Mouse (Mus musculus) heart, embryonic 11.5 days (tissue): ENCODE measurements around the gene Cab39. TPM values are rescaled to one million over a fixed set of nuclear protein-coding genes. Genes with fewer than 3 reads are reported as not detected.
A peak's percentile ranks its signal among the peaks of the same experiment; 100 is the strongest.

Experiments used
- ATAC-seq: fragments of 200-750 bp; cut with Nextera tagmentation; replicated peaks from 2 replicates; pipeline ENCODE4 v1.8.0; 2017; ENCODE audit warnings: moderate library complexity; ENCODE audit not compliant: insufficient number of reproducible peaks, low FRiP score, low TSS enrichment
- H3K27ac ChIP-seq: fragments of 300-500 bp; sonication (generic); 2 replicates; pipeline ENCODE4 v1.5.1; 2014; ENCODE audit warnings: mild to moderate bottlenecking, low read depth, low read length
- H3K27me3 ChIP-seq: fragments of 300-500 bp; sonication (generic); 2 replicates; pipeline ENCODE4 v1.6.1; 2014; ENCODE audit warnings: mild to moderate bottlenecking, low read length, mixed read lengths; ENCODE audit not compliant: control insufficient read depth, insufficient read depth
- H3K36me3 ChIP-seq: fragments of 300-500 bp; sonication (generic); 2 replicates; pipeline ENCODE4 v1.6.1; 2014; ENCODE audit warnings: mild to moderate bottlenecking, low read length, moderate library complexity, mixed read lengths; ENCODE audit not compliant: control insufficient read depth, insufficient read depth
- H3K4me1 ChIP-seq: fragments of 300-500 bp; sonication (generic); 2 replicates; pipeline ENCODE4 v1.6.1; 2014; ENCODE audit warnings: low read length; ENCODE audit not compliant: control insufficient read depth, insufficient read depth
- H3K4me2 ChIP-seq: fragments of 300-500 bp; sonication (generic); 2 replicates; pipeline ENCODE4 v1.6.1; 2014; ENCODE audit warnings: mild to moderate bottlenecking, moderate library complexity
- H3K4me3 ChIP-seq: fragments of 300-500 bp; sonication (generic); 2 replicates; pipeline ENCODE4 v1.5.1; 2014; ENCODE audit warnings: low read depth, low read length
- H3K9ac ChIP-seq: fragments of 300-500 bp; sonication (generic); 2 replicates; pipeline ENCODE4 v1.6.1; 2014; ENCODE audit warnings: mild to moderate bottlenecking, low read depth, low read length, moderate library complexity
- H3K9me3 ChIP-seq: fragments of 300-500 bp; sonication (generic); replicated peaks from 2 replicates; pipeline ENCODE4 v1.6.1; 2016; ENCODE audit warnings: low read length; ENCODE audit not compliant: control insufficient read depth
- WGBS: fragments of 180-500 bp; shearing (Covaris S2); extraction: QIAGEN DNeasy Blood & Tissue Kit; methylation state at CpG from one replicate; pipeline ENCODE4 v1.1.7; 2014; ENCODE audit not compliant: insufficient replicate concordance; 5-methylcytosine and 5-hydroxymethylcytosine counted together
- polyA plus RNA-seq: library from polyadenylated mRNA; unstranded; fragments of >200 nt; fragmentation: Nextera tagmentation; extraction: Ambion mirVana; gene quantifications from 2 replicates; pipeline ENCODE4 v1.2.1, GENCODE M21; 2014

The Cab39 gene
- polyA plus RNA-seq, 1 experiment from 2014 or later, result 32.8 TPM

DNA sequence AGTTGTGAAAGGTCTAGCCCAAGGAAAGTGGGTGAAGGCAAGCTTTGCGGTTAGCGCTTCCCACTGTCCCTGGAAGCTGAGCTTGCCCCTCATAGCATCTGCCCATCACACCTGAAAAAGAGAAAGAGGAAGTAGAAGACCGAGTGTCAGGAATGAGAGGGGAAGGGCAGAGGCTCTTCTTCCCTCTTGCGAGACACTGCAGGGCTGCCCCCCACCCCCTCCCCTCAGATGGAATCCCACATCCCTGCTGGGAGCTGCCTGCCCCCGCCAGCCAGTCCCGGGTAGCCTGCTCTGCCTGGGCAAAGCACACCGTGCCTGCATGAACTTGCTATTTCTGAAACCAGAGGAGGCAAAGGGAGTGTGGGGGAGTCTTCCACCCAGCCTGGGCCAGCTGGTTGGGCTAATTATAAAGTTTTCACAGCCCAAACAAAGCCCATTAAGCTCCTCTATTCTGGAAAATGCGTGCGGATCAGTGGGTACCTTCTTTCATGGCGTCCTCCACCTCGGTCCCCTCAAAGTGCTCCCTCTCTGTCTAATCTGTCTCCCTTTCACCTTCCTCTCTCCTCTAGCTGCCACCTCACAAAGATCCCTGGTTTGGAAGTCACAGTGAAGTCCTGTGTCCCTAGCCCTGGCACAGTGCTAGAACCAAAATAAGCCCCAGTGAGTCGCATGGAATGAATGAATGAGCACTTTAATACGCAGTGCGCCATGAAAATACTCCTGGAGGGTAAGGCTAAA is 34.8 kb upstream of the Cab39 start:
- Histone ChIP-seq H3K27me3 (no peaks in the 10 kb centered on the region), H3K36me3 (no peaks in the 10 kb centered on the region), H3K4me2 (peak overlapping the region; percentile 56), H3K27ac (no peak overlapping the region), H3K4me1 (peaks cover 6% of the 10 kb centered on the region; the same call in 1 of the 2 replicates), H3K4me3 (no peak overlapping the region), H3K9me3 (no peaks in the 10 kb centered on the region), H3K9ac (peak overlapping the region; percentile 46; the same call in 1 of the 2 replicates)
- no peak; the same call in 1 of the 2 replicates for ATAC-seq
- WGBS, result 21% methylated on average over 14 of the region's 14 CpGs

DNA sequence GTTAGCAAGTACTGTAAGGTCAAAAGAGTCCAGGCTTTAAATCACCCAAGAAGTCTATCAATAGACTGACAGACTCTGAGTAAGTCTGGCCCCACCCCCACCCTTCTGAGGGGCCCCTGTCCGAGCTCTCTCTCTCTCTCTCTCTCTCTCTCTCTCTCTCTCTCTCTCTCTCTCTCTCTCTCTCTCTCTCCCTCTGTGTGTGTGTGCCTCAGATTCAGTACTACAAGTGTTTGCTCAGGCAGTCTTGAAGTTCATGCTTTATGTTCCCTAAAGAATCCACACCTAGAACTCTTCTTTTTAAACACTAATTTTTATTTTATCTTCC is 34.3 kb upstream of the Cab39 start:
- peaks cover 6% of the 10 kb centered on the region; the same call in 1 of the 2 replicates for H3K4me1 ChIP-seq
- no peaks in the 10 kb centered on the region for H3K36me3 ChIP-seq
- peak overlapping the region; percentile 56 for H3K4me2 ChIP-seq
- H3K27ac ChIP-seq, result no peak overlapping the region
- H3K4me3 ChIP-seq, result no peak overlapping the region
- ATAC-seq, result no peak
- no peaks in the 10 kb centered on the region for H3K27me3 ChIP-seq
- H3K9ac ChIP-seq, result no peak overlapping the region
- no peaks in the 10 kb centered on the region for H3K9me3 ChIP-seq
- 0% methylated on average over 1 of the region's 1 CpGs for WGBS

DNA sequence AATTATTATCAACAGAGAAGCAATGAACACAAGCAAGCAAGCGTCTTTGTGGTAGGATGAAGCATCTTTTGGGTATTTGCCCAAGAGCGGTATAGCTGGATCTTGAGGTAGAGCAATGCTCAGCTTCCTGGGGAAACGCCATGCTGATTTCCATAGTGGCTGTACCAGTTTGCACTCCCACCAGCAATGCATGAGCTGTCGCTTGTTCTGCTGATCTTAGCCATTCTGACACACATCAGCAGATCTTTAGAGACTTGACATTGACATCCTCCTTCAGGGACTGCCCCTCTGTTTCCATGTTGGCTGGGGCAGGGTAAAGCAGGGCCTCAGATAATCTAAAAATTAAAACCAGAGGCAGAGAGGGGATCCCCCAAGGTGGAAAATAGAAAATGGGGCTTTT is 31.6 kb upstream of the Cab39 start:
- no peak for ATAC-seq
- Histone ChIP-seq H3K9ac (no peak overlapping the region), H3K4me3 (no peak overlapping the region), H3K36me3 (no peaks in the 10 kb centered on the region), H3K4me2 (no peak overlapping the region), H3K27ac (no peak overlapping the region), H3K9me3 (no peaks in the 10 kb centered on the region), H3K27me3 (no peaks in the 10 kb centered on the region), H3K4me1 (peaks cover 6% of the 10 kb centered on the region; the same call in 1 of the 2 replicates)
- 79% methylated on average over 4 of the region's 4 CpGs for WGBS

DNA sequence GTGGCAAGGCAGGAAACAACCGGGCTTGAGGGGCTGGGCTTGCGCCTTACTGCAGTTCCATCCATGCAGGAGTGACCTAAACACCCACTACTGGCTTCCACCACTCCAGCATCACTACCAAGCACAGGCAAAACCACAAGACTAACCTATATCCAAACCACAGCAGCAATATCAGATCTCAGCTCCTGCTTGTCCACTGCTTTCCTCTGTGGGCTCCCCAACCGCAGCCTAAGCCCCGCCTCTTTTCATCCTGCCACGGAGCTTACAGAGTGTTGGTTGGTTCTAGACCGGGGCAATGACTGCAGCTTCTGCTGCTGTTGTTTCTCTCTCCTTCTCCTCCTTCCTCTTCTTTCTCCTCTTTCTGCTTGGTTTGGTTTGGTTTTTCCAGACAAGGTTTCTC is 29.9 kb upstream of the Cab39 start:
- Histone ChIP-seq H3K36me3 (no peaks in the 10 kb centered on the region), H3K4me1 (peaks cover under 1% of the 10 kb centered on the region; the same call in 1 of the 2 replicates), H3K27ac (no peak overlapping the region), H3K9ac (no peak overlapping the region), H3K9me3 (no peaks in the 10 kb centered on the region), H3K4me3 (no peak overlapping the region), H3K4me2 (no peak overlapping the region), H3K27me3 (no peaks in the 10 kb centered on the region)
- ATAC-seq, result no peak
- WGBS, result 64% methylated on average over 6 of the region's 6 CpGs

DNA sequence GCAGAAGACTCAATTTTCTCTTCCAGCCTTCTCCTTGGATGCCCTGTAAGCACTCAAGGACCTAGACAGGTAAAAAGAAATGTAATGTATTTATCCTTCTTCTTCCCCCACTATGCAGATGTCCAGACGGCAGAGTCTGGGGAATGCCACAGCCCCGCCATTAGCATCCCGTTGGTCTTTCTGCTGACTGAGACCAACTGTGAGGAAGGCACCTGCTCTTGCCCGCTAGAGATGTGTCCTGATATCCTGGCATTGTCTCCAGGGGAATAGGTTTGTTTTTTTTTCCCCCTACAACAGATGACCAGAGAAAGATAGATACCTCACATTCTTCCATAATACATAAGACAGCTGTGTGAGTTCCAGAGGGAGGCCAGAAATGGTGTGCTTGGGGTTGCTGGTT is 28.9 kb upstream of the Cab39 start:
- no peaks in the 10 kb centered on the region for H3K9me3 ChIP-seq
- H3K9ac ChIP-seq, result no peak overlapping the region
- H3K36me3 ChIP-seq, result no peaks in the 10 kb centered on the region
- no peaks in the 10 kb centered on the region for H3K4me1 ChIP-seq
- ATAC-seq, result no peak
- H3K4me3 ChIP-seq, result no peak overlapping the region
- no peaks in the 10 kb centered on the region for H3K27me3 ChIP-seq
- no peak overlapping the region for H3K27ac ChIP-seq
- 65% methylated on average over 4 of the region's 4 CpGs for WGBS
- H3K4me2 ChIP-seq, result no peak overlapping the region

DNA sequence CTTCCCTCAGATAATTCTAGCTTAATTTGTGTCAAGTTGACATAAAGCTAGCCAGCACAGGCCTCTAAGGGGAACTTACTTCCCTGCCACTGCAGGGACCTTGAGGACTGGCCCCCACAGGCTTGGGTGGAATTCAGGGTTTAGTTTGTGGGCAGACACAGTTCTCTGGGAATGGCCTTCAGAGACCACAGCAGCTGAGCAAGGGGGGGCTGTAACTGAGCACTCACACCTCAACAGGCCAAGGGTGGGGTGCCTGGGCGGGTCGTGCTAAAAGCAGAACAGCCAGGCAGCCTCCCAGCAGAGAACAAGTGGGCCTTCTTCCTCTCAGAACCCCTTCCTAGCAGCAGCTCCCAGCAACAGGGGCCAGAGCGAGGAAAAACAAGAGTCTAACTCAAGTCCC is 27.1 kb upstream of the Cab39 start:
- no peaks in the 10 kb centered on the region for H3K27me3 ChIP-seq
- no peaks in the 10 kb centered on the region for H3K4me1 ChIP-seq
- H3K9ac ChIP-seq, result no peak overlapping the region
- H3K4me3 ChIP-seq, result no peak overlapping the region
- no peak overlapping the region for H3K27ac ChIP-seq
- H3K36me3 ChIP-seq, result no peaks in the 10 kb centered on the region
- no peak for ATAC-seq
- H3K4me2 ChIP-seq, result no peak overlapping the region
- H3K9me3 ChIP-seq, result no peaks in the 10 kb centered on the region
- WGBS, result 72% methylated on average over 3 of the region's 3 CpGs

DNA sequence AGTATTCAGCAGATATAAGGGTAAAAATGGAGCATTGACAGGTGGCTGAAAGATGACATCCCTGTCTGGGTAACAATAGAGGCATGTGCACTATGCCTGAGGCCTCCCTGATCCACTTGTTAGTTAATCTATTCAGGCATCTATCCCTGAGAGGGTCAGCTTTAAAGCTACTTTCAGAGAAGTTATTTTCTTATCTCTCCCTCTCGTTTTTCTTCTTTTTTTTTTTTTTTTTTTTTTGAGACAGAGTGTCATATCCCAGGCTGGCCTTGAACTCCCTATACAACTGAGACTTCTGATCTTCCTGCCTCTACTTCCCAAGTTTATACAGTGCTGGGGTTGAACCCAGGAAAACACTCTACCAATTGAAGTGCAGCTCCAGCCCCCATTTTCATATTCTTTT is 25.5 kb upstream of the Cab39 start:
- H3K4me2 ChIP-seq, result no peak overlapping the region
- H3K9me3 ChIP-seq, result no peaks in the 10 kb centered on the region
- ATAC-seq, result no peak
- H3K27ac ChIP-seq, result no peak overlapping the region
- H3K27me3 ChIP-seq, result no peaks in the 10 kb centered on the region
- H3K4me3 ChIP-seq, result no peak overlapping the region
- H3K36me3 ChIP-seq, result no peaks in the 10 kb centered on the region
- H3K4me1 ChIP-seq, result no peaks in the 10 kb centered on the region
- WGBS, result 28% methylated on average over 1 of the region's 1 CpGs
- H3K9ac ChIP-seq, result no peak overlapping the region

DNA sequence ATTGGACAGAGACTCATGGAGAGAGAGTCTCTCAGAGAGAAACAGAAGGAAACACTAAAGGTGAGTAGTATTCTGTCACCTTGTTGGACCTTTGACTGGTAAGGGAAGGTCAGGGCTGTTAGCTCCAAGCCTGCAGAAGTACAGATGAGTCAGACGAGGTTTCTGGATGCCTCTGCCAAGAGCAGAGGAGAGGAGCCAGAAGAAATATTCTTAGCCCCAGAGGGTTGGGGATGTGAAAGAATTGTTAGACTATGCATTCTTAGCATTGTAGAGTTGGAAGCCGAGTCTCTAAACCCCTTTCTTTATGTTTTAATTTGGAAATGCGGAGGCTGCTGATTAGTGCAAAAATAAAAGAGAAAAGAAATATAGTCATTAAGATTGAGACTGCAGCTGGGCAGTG is 21.3 kb upstream of the Cab39 start:
- no peak for ATAC-seq

DNA sequence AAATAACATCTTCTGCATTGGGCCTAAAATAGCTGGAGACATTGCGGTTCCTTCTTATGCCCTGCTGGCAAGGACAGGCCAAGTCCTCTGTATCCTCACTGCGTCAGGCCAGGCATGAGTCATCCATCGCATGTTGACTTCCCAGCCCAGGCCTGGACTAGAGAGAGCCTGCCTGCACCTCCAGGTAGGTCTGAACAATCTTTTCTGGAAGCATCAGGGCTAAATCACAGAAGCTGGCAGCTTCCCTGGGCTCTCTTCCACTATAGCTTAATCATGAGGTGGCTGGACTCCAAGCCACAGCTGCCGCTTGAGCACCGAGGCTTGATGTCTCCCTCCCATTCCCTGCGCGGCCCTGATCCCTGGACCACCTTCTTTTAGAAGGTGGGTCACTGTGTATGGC is 18.1 kb upstream of the Cab39 start:
- WGBS, result 79% methylated on average over 7 of the region's 7 CpGs
- Histone ChIP-seq H3K9me3 (no peaks in the 10 kb centered on the region), H3K4me2 (no peak overlapping the region)

More for the DNA sequence above, 21.3 kb upstream of the Cab39 start:
- H3K4me1 ChIP-seq, result no peaks in the 10 kb centered on the region
- H3K27ac ChIP-seq, result no peak overlapping the region
- no peak overlapping the region for H3K9ac ChIP-seq
- no peak overlapping the region for H3K4me3 ChIP-seq
- H3K4me2 ChIP-seq, result no peak overlapping the region
- WGBS, result 56% methylated on average over 3 of the region's 3 CpGs
- H3K27me3 ChIP-seq, result no peaks in the 10 kb centered on the region
- H3K36me3 ChIP-seq, result no peaks in the 10 kb centered on the region
- no peaks in the 10 kb centered on the region for H3K9me3 ChIP-seq

More for the DNA sequence above, 18.1 kb upstream of the Cab39 start:
- no peaks in the 10 kb centered on the region for H3K4me1 ChIP-seq
- H3K9ac ChIP-seq, result no peak overlapping the region
- H3K27ac ChIP-seq, result no peak overlapping the region
- ATAC-seq, result no peak
- H3K27me3 ChIP-seq, result no peaks in the 10 kb centered on the region
- H3K4me3 ChIP-seq, result no peak overlapping the region
- no peaks in the 10 kb centered on the region for H3K36me3 ChIP-seq
